In the genomic region with DNA sequence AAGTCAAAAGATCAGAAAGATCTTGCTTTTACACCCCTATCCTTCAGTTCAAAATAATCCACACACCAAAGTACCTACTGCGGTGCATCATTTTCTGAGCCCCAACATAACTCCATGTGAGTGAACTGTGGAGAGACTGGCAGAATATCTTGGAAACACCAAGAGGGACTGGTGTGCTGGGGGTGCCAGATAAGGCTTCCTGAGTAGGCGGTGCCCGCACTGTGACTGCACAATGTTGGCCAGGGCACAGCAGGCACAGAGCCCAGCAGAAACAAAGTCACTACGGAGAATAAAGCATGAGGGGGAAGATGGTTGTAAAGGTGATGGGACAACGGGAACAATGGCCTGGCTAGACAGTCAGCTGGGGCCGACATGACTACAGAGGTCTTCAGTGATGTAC, we compare ENCODE assay signal across 8 mouse cellular contexts.
A peak's percentile ranks its signal among the peaks of the same experiment; 100 is the strongest.
DNase-seq lines count a peak whose midpoint lies in the region; ATAC-seq lines count a peak whose summit lies in the region.

No protein-coding gene starts in this region.

- H3K9me3 ChIP-seq in heart, embryonic 11.5 days (replicated peaks; ENCODE audit: control insufficient read depth, low read length): no peaks in the 10 kb centered on the region
- H3K9me3 ChIP-seq in forebrain, embryonic 13.5 days (replicated peaks): no peaks in the 10 kb centered on the region

- no peak overlapping the region for H3K9ac ChIP-seq in heart, embryonic 11.5 days (ENCODE audit: low read depth, low read length)
- H3K9ac ChIP-seq in forebrain, embryonic 13.5 days: no peak overlapping the region

- H3K36me3 ChIP-seq in heart, embryonic 11.5 days (ENCODE audit: control insufficient read depth, insufficient read depth, low read length): no peaks in the 10 kb centered on the region; the same call in 1 of the 2 replicates
- no peaks in the 10 kb centered on the region for H3K36me3 ChIP-seq in forebrain, embryonic 13.5 days (ENCODE audit: poor library complexity, severe bottlenecking)

- no peaks in the 10 kb centered on the region for H3K27me3 ChIP-seq in heart, embryonic 11.5 days (ENCODE audit: control insufficient read depth, insufficient read depth, low read length)
- no peaks in the 10 kb centered on the region for H3K27me3 ChIP-seq in forebrain, embryonic 13.5 days

- H3K4me2 ChIP-seq in heart, embryonic 11.5 days: no peak overlapping the region
- no peak overlapping the region for H3K4me2 ChIP-seq in forebrain, embryonic 13.5 days

- ATAC-seq in heart, embryonic 11.5 days (replicated peaks; ENCODE audit: insufficient number of reproducible peaks, low FRiP score, low TSS enrichment): no peak
- no peak for ATAC-seq in forebrain, embryonic 13.5 days

- DNase-seq in heart, adult 11 months: peak; percentile 97
- DNase-seq in adrenal gland, postnatal 36 days: peak; percentile 23 to 47
- DNase-seq in liver: peak; percentile 89
- peak; percentile 20 for DNase-seq in naive thymus-derived CD4-positive, alpha-beta T cell, adult 2 months (ENCODE audit: low read depth)
- no peak for DNase-seq in embryo, embryonic 9.5 days (ENCODE audit: extremely low spot score)
- no peak for DNase-seq in gastrocnemius, postnatal 25 days

- H3K4me1 ChIP-seq in heart, embryonic 11.5 days (ENCODE audit: control insufficient read depth, insufficient read depth, low read length): peaks cover 53% of the 10 kb centered on the region
- peaks cover 16% of the 10 kb centered on the region for H3K4me1 ChIP-seq in forebrain, embryonic 13.5 days

- H3K27ac ChIP-seq in heart, embryonic 11.5 days (ENCODE audit: low read depth, low read length): no peak overlapping the region
- H3K27ac ChIP-seq in forebrain, embryonic 13.5 days: no peak overlapping the region

- WGBS in heart, embryonic 11.5 days (ENCODE audit: insufficient replicate concordance): 76% methylated on average over 6 of the region's 6 CpGs
- 88% methylated on average over 6 of the region's 6 CpGs for WGBS in forebrain, embryonic 13.5 days

- H3K4me3 ChIP-seq in heart, embryonic 11.5 days (ENCODE audit: low read depth, low read length): no peak overlapping the region
- no peak overlapping the region for H3K4me3 ChIP-seq in forebrain, embryonic 13.5 days

Comparison
In these comparisons a context has a peak if more than half of its experiments do, and no peak if none do; other contexts are left out.
1. DNase-seq: peak in heart, adult 11 months (single experiment), adrenal gland, postnatal 36 days (2 of 2), liver (single experiment) and naive thymus-derived CD4-positive, alpha-beta T cell, adult 2 months (single experiment); none in embryo, embryonic 9.5 days (single experiment) and gastrocnemius, postnatal 25 days (single experiment).